Mouse (Mus musculus) midbrain, embryonic 10.5 days (tissue): ENCODE data around the gene Des. TPM values are rescaled to one million over a fixed set of nuclear protein-coding genes. Genes with fewer than 3 reads are reported as not detected.

Experiments
- DNase-seq: peaks from one replicate; pipeline ENCODE4 v3.0.0-alpha.2; 2017; ENCODE audit warnings: low spot score
- H3K27ac ChIP-seq: fragments of 300-500 bp; sonication (generic); replicated peaks from 2 replicates; pipeline ENCODE4 v1.5.1; 2016; ENCODE audit warnings: mild to moderate bottlenecking
- H3K27me3 ChIP-seq: fragments of 300-500 bp; sonication (generic); 2 replicates; pipeline ENCODE4 v1.6.1; 2016; ENCODE audit warnings: low read depth, mild to moderate bottlenecking; ENCODE audit not compliant: poor library complexity, severe bottlenecking
- H3K36me3 ChIP-seq: fragments of 300-500 bp; sonication (generic); 2 replicates; pipeline ENCODE4 v1.6.1; 2016; ENCODE audit warnings: mild to moderate bottlenecking, moderate library complexity
- H3K4me1 ChIP-seq: fragments of 300-500 bp; sonication (generic); 2 replicates; pipeline ENCODE4 v1.6.1; 2016
- H3K4me3 ChIP-seq: fragments of 300-500 bp; sonication (generic); 2 replicates; pipeline ENCODE4 v1.5.1; 2016; ENCODE audit warnings: mild to moderate bottlenecking, moderate library complexity
- H3K9me3 ChIP-seq: fragments of 300-500 bp; sonication (generic); replicated peaks from 2 replicates; pipeline ENCODE4 v1.6.1; 2016; ENCODE audit warnings: mild to moderate bottlenecking
- WGBS: fragments of 180-500 bp; shearing (Covaris S2); methylation state at CpG from one replicate; pipeline ENCODE4 v1.1.7; 2016; 5-methylcytosine and 5-hydroxymethylcytosine counted together
- polyA plus RNA-seq: library from polyadenylated mRNA; unstranded; fragments of >200 nt; fragmentation: Nextera tagmentation; extraction: Ambion mirVana; gene quantifications from 2 replicates; pipeline ENCODE4 v1.2.1, GENCODE M21; 2016

Gene Des
- polyA plus RNA-seq, 1 experiment from 2014 or later: 2.8 TPM

- Histone ChIP-seq H3K36me3 (no peaks in the 10 kb centered on the region), H3K9me3 (no peaks in the 10 kb centered on the region), H3K4me1 (peaks cover 53% of the 10 kb centered on the region), H3K27ac (no peak overlapping the region), H3K4me3 (no peak overlapping the region), H3K27me3 (peaks cover 89% of the 10 kb centered on the region)
- no peak for DNase-seq
- 71% methylated on average over 8 of the region's 8 CpGs for WGBS
Observed at GRCm38 (mm10) chr1:75379931-75380330, 19.8 kb downstream of the Des start.

- no peak for DNase-seq
- Histone ChIP-seq H3K4me1 (peaks cover 53% of the 10 kb centered on the region), H3K27ac (no peak overlapping the region), H3K9me3 (no peaks in the 10 kb centered on the region), H3K36me3 (no peaks in the 10 kb centered on the region), H3K27me3 (peaks cover 89% of the 10 kb centered on the region), H3K4me3 (no peak overlapping the region)
- 43% methylated on average over 2 of the region's 2 CpGs for WGBS
Observed at GRCm38 (mm10) chr1:75380951-75381350, 20.8 kb downstream of the Des start.

- Histone ChIP-seq H3K9me3 (no peaks in the 10 kb centered on the region), H3K27ac (peak overlapping the region; percentile 86), H3K4me1 (peaks cover 61% of the 10 kb centered on the region), H3K36me3 (no peaks in the 10 kb centered on the region), H3K4me3 (peak overlapping the region; percentile 84), H3K27me3 (peaks cover 89% of the 10 kb centered on the region)
- WGBS: 3% methylated on average over 52 of the region's 60 CpGs
- DNase-seq: peak; percentile 64
Observed at GRCm38 (mm10) chr1:75381482-75382355, 21.6 kb downstream of the Des start.

- H3K4me1 ChIP-seq: peaks cover 69% of the 10 kb centered on the region
- H3K27ac ChIP-seq: peak overlapping the region; percentile 86
- H3K36me3 ChIP-seq: no peaks in the 10 kb centered on the region
- DNase-seq: peak; percentile 56
- no peaks in the 10 kb centered on the region for H3K9me3 ChIP-seq
- peak overlapping the region; percentile 84 for H3K4me3 ChIP-seq
- under 1% methylated on average over 27 of the region's 28 CpGs for WGBS
- peaks cover 90% of the 10 kb centered on the region for H3K27me3 ChIP-seq
Observed at GRCm38 (mm10) chr1:75382356-75383071, 22.4 kb downstream of the Des start.

GRCm38 (mm10) chr1:75384470-75385141 lies 24.5 kb downstream of the Des start:
- H3K27me3 ChIP-seq: peaks cover 90% of the 10 kb centered on the region
- no peak for DNase-seq
- H3K4me1 ChIP-seq: peaks cover 88% of the 10 kb centered on the region
- H3K9me3 ChIP-seq: no peaks in the 10 kb centered on the region
- 85% methylated on average over 27 of the region's 27 CpGs for WGBS
- H3K27ac ChIP-seq: peak overlapping the region; percentile 57; the same call in 1 of the 2 replicates
- no peak overlapping the region for H3K4me3 ChIP-seq
- H3K36me3 ChIP-seq: no peaks in the 10 kb centered on the region

- peaks cover 84% of the 10 kb centered on the region for H3K4me1 ChIP-seq
- H3K27me3 ChIP-seq: peaks cover 90% of the 10 kb centered on the region
- no peak for DNase-seq
- no peaks in the 10 kb centered on the region for H3K36me3 ChIP-seq
- peak overlapping the region; percentile 57 for H3K27ac ChIP-seq
- peak overlapping the region; percentile 21; the same call in 1 of the 2 replicates for H3K4me3 ChIP-seq
- H3K9me3 ChIP-seq: no peaks in the 10 kb centered on the region
- 74% methylated on average over 20 of the region's 20 CpGs for WGBS
Observed at GRCm38 (mm10) chr1:75385142-75385730, 25.1 kb downstream of the Des start.

- no peak for DNase-seq
- Histone ChIP-seq H3K4me1 (peaks cover 79% of the 10 kb centered on the region), H3K9me3 (no peaks in the 10 kb centered on the region), H3K36me3 (no peaks in the 10 kb centered on the region), H3K27ac (no peak overlapping the region), H3K27me3 (peaks cover 90% of the 10 kb centered on the region), H3K4me3 (no peak overlapping the region)
- WGBS: 40% methylated on average over 4 of the region's 4 CpGs
Observed at GRCm38 (mm10) chr1:75386149-75386548, 26.0 kb downstream of the Des start.

GRCm38 (mm10) chr1:75387469-75387928 lies 27.4 kb downstream of the Des start:
- Histone ChIP-seq H3K36me3 (no peaks in the 10 kb centered on the region), H3K27ac (peak overlapping the region; percentile 68; the same call in 1 of the 2 replicates), H3K27me3 (peaks cover 91% of the 10 kb centered on the region), H3K9me3 (no peaks in the 10 kb centered on the region), H3K4me1 (peaks cover 66% of the 10 kb centered on the region), H3K4me3 (peak overlapping the region; percentile 48)
- no peak for DNase-seq
- WGBS: 6% methylated on average over 7 of the region's 7 CpGs

- Histone ChIP-seq H3K4me3 (peak overlapping the region; percentile 48), H3K27ac (peak overlapping the region; percentile 68), H3K36me3 (no peaks in the 10 kb centered on the region), H3K27me3 (peaks cover 87% of the 10 kb centered on the region), H3K9me3 (no peaks in the 10 kb centered on the region), H3K4me1 (peaks cover 59% of the 10 kb centered on the region)
- WGBS: 4% methylated on average over 94 of the region's 94 CpGs
- peak; percentile 56 for DNase-seq
Observed at GRCm38 (mm10) chr1:75387929-75388897, 28.1 kb downstream of the Des start.

GRCm38 (mm10) chr1:75388898-75389515 lies 28.9 kb downstream of the Des start:
- peaks cover 79% of the 10 kb centered on the region for H3K27me3 ChIP-seq
- H3K4me3 ChIP-seq: peak overlapping the region; percentile 48
- H3K27ac ChIP-seq: peak overlapping the region; percentile 68
- DNase-seq: peak; percentile 31
- 16% methylated on average over 23 of the region's 23 CpGs for WGBS
- no peaks in the 10 kb centered on the region for H3K9me3 ChIP-seq
- H3K36me3 ChIP-seq: no peaks in the 10 kb centered on the region
- H3K4me1 ChIP-seq: peaks cover 54% of the 10 kb centered on the region

- Histone ChIP-seq H3K36me3 (peaks cover 3% of the 10 kb centered on the region; the same call in 1 of the 2 replicates), H3K9me3 (no peaks in the 10 kb centered on the region), H3K4me1 (peaks cover 16% of the 10 kb centered on the region), H3K27ac (no peak overlapping the region), H3K4me3 (no peak overlapping the region), H3K27me3 (peaks cover 38% of the 10 kb centered on the region)
- 87% methylated on average over 9 of the region's 9 CpGs for WGBS
- DNase-seq: no peak
Observed at GRCm38 (mm10) chr1:75393139-75393538, 33.0 kb downstream of the Des start.
